Mouse (Mus musculus) hindbrain, embryonic 11.5 days (tissue): Measurements from ENCODE around the gene Lsp1. TPM values are rescaled to one million over a fixed set of nuclear protein-coding genes. Genes with fewer than 3 reads are reported as not detected.

Experiments used
- ATAC-seq: fragments of 200-750 bp; cut with Nextera tagmentation; 2 replicates; pipeline ENCODE4 v1.8.0; 2017; ENCODE audit warnings: mild to moderate bottlenecking, moderate TSS enrichment, moderate library complexity; ENCODE audit not compliant: low FRiP score
- DNase-seq: peaks from one replicate; pipeline ENCODE4 v3.0.0-alpha.2; 2015; ENCODE audit warnings: low spot score
- H3K27ac ChIP-seq: fragments of 300-500 bp; sonication (generic); 2 replicates; pipeline ENCODE4 v1.5.1; 2014; ENCODE audit warnings: mild to moderate bottlenecking, low read depth, low read length
- H3K27me3 ChIP-seq: fragments of 300-500 bp; sonication (generic); 2 replicates; pipeline ENCODE4 v1.6.1; 2014; ENCODE audit warnings: mild to moderate bottlenecking, low read length, moderate library complexity, mixed read lengths; ENCODE audit not compliant: control insufficient read depth, insufficient read depth
- H3K36me3 ChIP-seq: fragments of 300-500 bp; sonication (generic); 2 replicates; pipeline ENCODE4 v1.6.1; 2014; ENCODE audit warnings: mild to moderate bottlenecking, low read length, moderate library complexity, mixed read lengths; ENCODE audit not compliant: control insufficient read depth, insufficient read depth
- H3K4me1 ChIP-seq: fragments of 300-500 bp; sonication (generic); replicated peaks from 2 replicates; pipeline ENCODE4 v1.6.1; 2014; ENCODE audit warnings: low read length, mixed read lengths; ENCODE audit not compliant: control insufficient read depth, insufficient read depth
- H3K4me2 ChIP-seq: fragments of 300-500 bp; sonication (generic); replicated peaks from 2 replicates; pipeline ENCODE4 v1.6.1; 2014; ENCODE audit warnings: mild to moderate bottlenecking, low read depth, low read length
- H3K4me3 ChIP-seq: fragments of 300-500 bp; sonication (generic); 2 replicates; pipeline ENCODE4 v1.5.1; 2014; ENCODE audit warnings: low read depth, low read length
- H3K9ac ChIP-seq: fragments of 300-500 bp; sonication (generic); 2 replicates; pipeline ENCODE4 v1.6.1; 2014; ENCODE audit warnings: low read depth, low read length
- H3K9me3 ChIP-seq: fragments of 300-500 bp; sonication (generic); 2 replicates; pipeline ENCODE4 v1.6.1; 2016; ENCODE audit warnings: low read length; ENCODE audit not compliant: control insufficient read depth
- WGBS: fragments of 180-500 bp; shearing (Covaris S2); extraction: QIAGEN DNeasy Blood & Tissue Kit; methylation state at CpG from one replicate; pipeline ENCODE4 v1.1.7; 2014; 5-methylcytosine and 5-hydroxymethylcytosine counted together
- polyA plus RNA-seq: library from polyadenylated mRNA; unstranded; fragments of >200 nt; fragmentation: Nextera tagmentation; extraction: Ambion mirVana; gene quantifications from 2 replicates; pipeline ENCODE4 v1.2.1, GENCODE M21; 2014

Gene Lsp1
- polyA plus RNA-seq, 1 experiment from 2014 or later = 16.1 TPM

DNA sequence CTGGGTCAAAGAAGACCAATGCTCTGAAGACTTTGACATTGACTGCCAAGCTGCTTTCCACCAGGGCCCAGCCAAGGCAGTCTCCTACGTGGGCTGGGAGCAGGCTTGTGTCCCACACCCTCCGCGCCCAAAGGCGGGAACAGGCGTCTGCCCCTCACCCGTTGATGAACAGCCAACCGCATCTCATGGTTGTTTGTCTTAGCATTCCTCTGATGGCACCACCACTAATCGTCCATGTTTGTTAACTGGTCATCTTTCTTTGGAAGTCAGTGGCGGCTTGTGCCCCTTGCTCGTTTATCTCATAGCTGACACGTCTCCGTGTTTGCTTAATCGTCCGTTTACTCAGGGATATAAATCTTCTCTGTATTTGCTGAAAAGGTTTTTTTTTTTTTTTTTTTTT, 48.9 kb downstream of the Lsp1 start:
- Histone ChIP-seq H3K36me3 (no peaks in the 10 kb centered on the region), H3K4me1 (peaks cover 17% of the 10 kb centered on the region), H3K4me3 (no peak overlapping the region), H3K27ac (peak overlapping the region; percentile 85), H3K4me2 (no peak overlapping the region), H3K9me3 (no peaks in the 10 kb centered on the region), H3K27me3 (no peaks in the 10 kb centered on the region; the same call in 1 of the 2 replicates), H3K9ac (no peak overlapping the region)
- ATAC-seq (no peak), DNase-seq (peak; percentile 45)
- 30% methylated on average over 14 of the region's 14 CpGs for WGBS

DNA sequence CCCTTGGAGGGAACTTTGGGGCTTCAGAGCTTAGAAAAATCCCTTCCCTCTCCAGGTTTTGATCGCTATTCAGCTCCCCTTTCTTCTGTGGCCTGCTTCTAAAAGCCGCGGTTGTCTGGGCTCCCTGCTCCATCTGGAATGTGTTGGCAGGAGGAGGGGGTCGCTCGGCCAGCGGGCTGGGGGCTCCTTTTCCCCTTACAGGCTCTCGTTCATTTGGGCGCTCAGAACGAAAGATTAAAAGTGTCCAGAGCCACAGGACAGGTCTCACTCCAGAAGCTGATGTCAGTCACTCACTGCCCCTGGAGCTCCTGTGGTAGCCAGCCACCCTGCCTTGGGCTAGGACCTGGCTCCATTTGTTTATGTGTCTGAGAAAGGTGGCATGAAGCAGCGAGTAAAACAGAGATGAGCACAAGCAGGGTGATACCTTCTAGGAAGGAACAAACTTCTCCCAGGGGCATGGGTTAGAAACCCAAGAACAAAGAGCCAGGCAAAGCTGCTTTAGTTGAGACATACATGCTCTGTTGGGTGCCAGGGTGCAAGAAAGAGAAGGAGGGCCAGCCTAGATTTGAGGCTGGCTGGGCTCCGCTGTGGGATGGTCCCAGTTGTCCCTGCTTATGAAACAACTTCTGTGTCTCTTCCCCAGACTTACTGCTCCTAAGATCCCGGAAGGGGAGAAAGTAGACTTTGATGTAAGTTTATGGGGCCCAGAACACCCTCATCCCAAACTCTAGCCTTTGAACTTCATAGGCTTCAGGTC, 49.6 kb downstream of the Lsp1 start:
- Histone ChIP-seq H3K4me2 (no peak overlapping the region), H3K4me1 (peaks cover 17% of the 10 kb centered on the region), H3K27me3 (no peaks in the 10 kb centered on the region; the same call in 1 of the 2 replicates), H3K36me3 (no peaks in the 10 kb centered on the region), H3K9me3 (no peaks in the 10 kb centered on the region), H3K4me3 (no peak overlapping the region), H3K27ac (peak overlapping the region; percentile 85), H3K9ac (peak overlapping the region; percentile 12; the same call in 1 of the 2 replicates)
- ATAC-seq (peak; percentile 54; the same call in 1 of the 2 replicates), DNase-seq (peak; percentile 69)
- WGBS = 10% methylated on average over 12 of the region's 12 CpGs

DNA sequence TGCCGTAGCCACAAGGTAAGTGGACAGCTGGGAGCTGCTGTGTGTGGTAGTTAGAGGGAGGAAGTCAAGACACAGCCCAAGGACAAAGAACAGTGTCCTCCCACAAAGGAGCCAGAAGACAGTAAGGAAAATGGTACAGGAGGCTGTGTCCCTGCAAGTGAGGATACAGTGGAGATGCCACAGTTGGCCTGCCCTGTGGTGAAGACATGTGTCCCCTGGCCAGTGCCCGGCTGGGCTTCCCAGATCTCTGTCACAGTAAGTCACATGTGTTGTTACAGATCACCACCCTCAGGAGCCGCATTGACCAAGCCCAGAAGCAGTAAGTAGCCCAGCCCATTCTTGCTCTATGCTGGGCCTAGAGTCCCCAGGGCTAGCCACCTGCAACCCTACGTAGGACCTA, 53.4 kb downstream of the Lsp1 start:
- no peak for DNase-seq
- Histone ChIP-seq H3K27me3 (no peaks in the 10 kb centered on the region; the same call in 1 of the 2 replicates), H3K9me3 (no peaks in the 10 kb centered on the region), H3K4me3 (no peak overlapping the region), H3K36me3 (no peaks in the 10 kb centered on the region), H3K4me1 (peaks cover 8% of the 10 kb centered on the region), H3K4me2 (no peak overlapping the region), H3K27ac (no peak overlapping the region), H3K9ac (no peak overlapping the region)
- WGBS = 88% methylated on average over 4 of the region's 4 CpGs
- ATAC-seq = no peak

DNA sequence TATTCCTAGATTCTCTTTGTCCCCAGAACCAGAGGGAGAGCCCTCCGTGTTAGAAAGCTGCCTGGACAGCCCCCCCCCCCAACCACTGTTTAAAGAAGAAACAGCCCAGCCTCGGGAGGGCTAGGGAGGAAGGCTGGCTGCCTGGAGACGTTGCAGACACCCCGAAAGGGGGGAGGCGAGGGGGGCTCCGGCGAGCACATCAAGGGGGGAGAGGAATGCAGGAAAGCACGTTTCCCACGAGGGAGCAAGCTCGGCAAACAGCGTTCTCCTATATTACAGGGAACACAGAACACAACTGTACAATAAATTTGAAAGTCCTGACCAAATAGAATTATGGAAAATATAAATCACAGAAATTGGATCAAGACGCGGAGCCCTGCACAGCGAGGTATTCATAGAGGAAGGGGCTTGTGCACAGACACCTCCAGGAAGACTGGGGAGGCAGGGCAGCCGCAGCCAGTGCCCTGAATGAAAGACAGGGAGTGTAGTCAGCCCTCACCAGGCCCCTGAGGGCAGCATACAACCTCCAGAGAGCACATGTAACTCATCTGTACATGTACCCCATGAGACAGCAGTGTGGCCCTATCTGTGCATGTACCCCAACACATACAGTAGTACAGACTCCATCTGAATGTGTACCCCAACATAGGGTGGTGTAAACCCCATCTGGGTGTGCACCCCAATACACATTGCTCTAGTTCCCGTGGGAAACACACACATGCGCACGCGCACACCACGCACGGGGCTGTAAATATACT, 55.8 kb downstream of the Lsp1 start:
- Histone ChIP-seq H3K27ac (peak overlapping the region; percentile 63), H3K36me3 (no peaks in the 10 kb centered on the region), H3K9ac (no peak overlapping the region), H3K9me3 (no peaks in the 10 kb centered on the region), H3K4me3 (no peak overlapping the region), H3K4me2 (no peak overlapping the region), H3K27me3 (no peaks in the 10 kb centered on the region; the same call in 1 of the 2 replicates), H3K4me1 (no peaks in the 10 kb centered on the region; the same call in 1 of the 2 replicates)
- 46% methylated on average over 21 of the region's 21 CpGs for WGBS
- ATAC-seq (no peak), DNase-seq (peak; percentile 19)

DNA sequence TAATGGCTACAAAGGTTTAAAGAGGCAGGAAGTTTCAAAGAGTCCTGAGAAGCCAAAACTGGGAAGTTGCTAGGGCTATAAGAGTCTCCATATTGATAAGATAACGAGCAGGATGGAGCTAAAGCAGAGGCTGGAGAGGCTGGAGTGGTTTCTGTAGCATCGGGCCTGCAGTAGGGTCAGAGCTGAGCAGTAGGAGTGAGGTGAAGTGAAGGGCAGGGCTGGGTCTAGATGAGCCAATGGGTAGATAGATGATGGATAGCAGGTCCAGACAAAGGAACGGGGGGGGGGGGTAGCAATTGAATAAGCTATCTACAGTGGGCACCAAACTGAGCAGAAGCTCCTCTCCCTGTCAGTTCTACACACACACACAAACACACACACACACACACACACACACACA, 56.9 kb downstream of the Lsp1 start:
- Histone ChIP-seq H3K4me2 (no peak overlapping the region), H3K27me3 (no peaks in the 10 kb centered on the region), H3K27ac (no peak overlapping the region), H3K9ac (no peak overlapping the region; the same call in 1 of the 2 replicates), H3K36me3 (no peaks in the 10 kb centered on the region), H3K9me3 (no peaks in the 10 kb centered on the region), H3K4me1 (no peaks in the 10 kb centered on the region; the same call in 1 of the 2 replicates), H3K4me3 (no peak overlapping the region)
- no peak for ATAC-seq
- no peak for DNase-seq
- 80% methylated on average over 3 of the region's 3 CpGs for WGBS

DNA sequence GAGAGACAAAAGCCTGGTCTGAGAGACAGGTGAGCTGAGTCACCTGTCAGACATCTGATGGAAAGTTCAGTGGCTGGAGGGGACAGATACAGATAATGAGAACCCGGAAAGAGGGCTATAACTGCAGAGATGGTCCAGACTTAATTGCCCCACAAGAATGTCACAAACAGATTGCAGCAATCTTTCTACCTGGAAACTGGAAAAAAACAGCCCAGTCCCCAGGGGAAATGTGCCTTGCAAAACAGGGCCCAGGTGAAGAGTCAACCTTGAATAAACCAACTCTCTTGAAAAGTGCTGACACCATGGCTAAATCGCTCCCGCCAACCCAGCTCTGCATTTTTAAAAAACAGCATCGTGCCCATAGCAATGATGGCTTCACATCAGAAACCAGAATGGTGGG, 59.7 kb downstream of the Lsp1 start:
- Histone ChIP-seq H3K27me3 (no peaks in the 10 kb centered on the region), H3K9me3 (no peaks in the 10 kb centered on the region), H3K4me1 (peaks cover 4% of the 10 kb centered on the region; the same call in 1 of the 2 replicates), H3K27ac (no peak overlapping the region), H3K9ac (no peak overlapping the region), H3K36me3 (no peaks in the 10 kb centered on the region), H3K4me2 (no peak overlapping the region), H3K4me3 (no peak overlapping the region)
- 94% methylated on average over 4 of the region's 4 CpGs for WGBS
- ATAC-seq (no peak), DNase-seq (no peak)

DNA sequence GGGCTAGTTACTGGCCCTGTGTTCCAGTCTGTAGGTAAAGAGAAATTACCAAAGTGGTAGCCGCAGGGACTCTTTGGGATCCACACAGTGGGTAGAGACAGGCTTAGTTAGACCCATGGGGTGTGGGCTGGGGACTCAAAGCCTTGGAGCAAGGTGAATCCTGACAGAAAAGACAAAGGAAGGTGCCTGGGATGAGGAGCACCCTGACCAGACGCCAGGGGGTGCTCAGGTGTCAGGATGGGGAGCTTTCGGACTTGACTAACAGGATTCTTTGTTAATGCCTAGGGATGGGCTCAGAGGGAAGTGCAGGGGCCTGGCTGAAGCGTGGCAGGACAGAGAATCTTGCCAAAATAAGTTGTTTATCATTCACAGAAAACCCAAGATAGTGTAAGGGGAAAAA, 61.7 kb downstream of the Lsp1 start:
- Histone ChIP-seq H3K9me3 (no peaks in the 10 kb centered on the region), H3K27ac (0 out of 2 replicates have a peak overlapping the region, but pooled peaks have one; percentile 7), H3K36me3 (no peaks in the 10 kb centered on the region), H3K9ac (no peak overlapping the region), H3K4me2 (no peak overlapping the region), H3K4me3 (no peak overlapping the region), H3K27me3 (no peaks in the 10 kb centered on the region), H3K4me1 (peaks cover 8% of the 10 kb centered on the region)
- ATAC-seq (no peak), DNase-seq (peak; percentile 55)
- WGBS = 25% methylated on average over 4 of the region's 4 CpGs

DNA sequence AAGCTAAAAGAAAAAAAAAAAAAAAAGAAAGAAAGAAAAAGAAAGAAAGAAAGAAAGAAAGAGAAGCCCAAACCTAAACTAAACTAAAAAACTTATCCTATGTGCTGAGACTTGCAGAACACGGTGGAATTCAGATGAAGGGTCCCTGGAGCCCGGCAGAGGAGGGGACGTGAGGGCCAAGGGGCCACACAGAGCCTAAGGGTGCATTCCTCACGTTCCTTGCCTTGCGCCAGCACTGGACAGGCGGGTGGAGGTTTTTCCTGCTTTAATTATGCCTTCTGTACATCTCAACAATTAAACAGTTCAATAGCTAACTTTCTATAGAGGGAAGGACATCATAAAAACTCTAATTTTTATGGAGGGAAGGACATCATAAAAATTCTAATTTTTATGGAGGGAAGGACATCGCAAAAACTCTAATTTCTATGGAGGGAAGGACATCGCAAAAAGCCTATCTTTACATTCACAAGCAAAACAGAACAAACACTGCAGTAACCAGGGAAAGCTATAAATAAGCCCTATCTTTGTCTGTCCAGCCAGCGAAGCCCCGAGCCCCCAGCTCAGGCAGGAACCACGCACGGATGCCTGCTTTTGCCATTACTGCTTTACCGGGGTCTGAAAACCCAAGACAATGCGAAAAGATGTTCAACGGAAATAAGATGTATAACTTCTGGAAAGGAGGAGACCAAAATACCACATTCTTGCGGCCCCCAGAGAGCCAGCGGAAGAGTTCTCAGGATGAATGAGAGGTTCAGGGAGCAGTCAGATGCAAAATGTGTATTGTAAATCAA, 62.8 kb downstream of the Lsp1 start:
- H3K4me1 ChIP-seq = peaks cover 8% of the 10 kb centered on the region
- 52% methylated on average over 17 of the region's 17 CpGs for WGBS
- no peaks in the 10 kb centered on the region for H3K9me3 ChIP-seq
- H3K9ac ChIP-seq = no peak overlapping the region
- no peak overlapping the region for H3K27ac ChIP-seq
- H3K36me3 ChIP-seq = no peaks in the 10 kb centered on the region
- ATAC-seq = no peak
- DNase-seq = no peak
- H3K4me2 ChIP-seq = no peak overlapping the region
- H3K4me3 ChIP-seq = no peak overlapping the region
- no peaks in the 10 kb centered on the region for H3K27me3 ChIP-seq
